Mouse (Mus musculus) embryonic facial prominence, embryonic 12.5 days (tissue): ENCODE measurements around the gene Vmn1r68. TPM values are rescaled to one million over a fixed set of nuclear protein-coding genes. Genes with fewer than 3 reads are reported as not detected.

Source experiments
- ATAC-seq: fragments of 200-750 bp; cut with Nextera tagmentation; 2 replicates; pipeline ENCODE4 v1.8.0; 2017; ENCODE audit not compliant: insufficient number of reproducible peaks, insufficient read depth, low FRiP score, low TSS enrichment
- H3K27ac ChIP-seq: fragments of 300-500 bp; sonication (generic); 2 replicates; pipeline ENCODE4 v1.5.1; 2016; ENCODE audit warnings: mild to moderate bottlenecking
- H3K27me3 ChIP-seq: fragments of 300-500 bp; sonication (generic); 2 replicates; pipeline ENCODE4 v1.6.1; 2016; ENCODE audit warnings: mild to moderate bottlenecking, moderate library complexity
- H3K36me3 ChIP-seq: fragments of 300-500 bp; sonication (generic); 2 replicates; pipeline ENCODE4 v1.6.1; 2016; ENCODE audit warnings: mild to moderate bottlenecking
- H3K4me1 ChIP-seq: fragments of 300-500 bp; sonication (generic); 2 replicates; pipeline ENCODE4 v1.6.1; 2016
- H3K4me2 ChIP-seq: fragments of 300-500 bp; sonication (generic); replicated peaks from 2 replicates; pipeline ENCODE4 v1.6.1; 2016; ENCODE audit warnings: mild to moderate bottlenecking, moderate library complexity
- H3K4me3 ChIP-seq: fragments of 300-500 bp; sonication (generic); 2 replicates; pipeline ENCODE4 v1.5.1; 2016; ENCODE audit warnings: mild to moderate bottlenecking
- H3K9ac ChIP-seq: fragments of 300-500 bp; sonication (generic); 2 replicates; pipeline ENCODE4 v1.6.1; 2016; ENCODE audit warnings: mild to moderate bottlenecking, moderate library complexity
- H3K9me3 ChIP-seq: fragments of 300-500 bp; sonication (generic); 2 replicates; pipeline ENCODE4 v1.6.1; 2016; ENCODE audit warnings: mild to moderate bottlenecking, moderate library complexity
- WGBS: fragments of 180-500 bp; shearing (Covaris S2); methylation state at CpG from one replicate; pipeline ENCODE4 v1.1.7; 2016; 5-methylcytosine and 5-hydroxymethylcytosine counted together
- polyA plus RNA-seq: library from polyadenylated mRNA; unstranded; fragments of >200 nt; fragmentation: Nextera tagmentation; extraction: Ambion mirVana; gene quantifications from 2 replicates; pipeline ENCODE4 v1.2.1, GENCODE M21; 2016

Gene Vmn1r68
- polyA plus RNA-seq, result not detected in 2 replicates

DNA sequence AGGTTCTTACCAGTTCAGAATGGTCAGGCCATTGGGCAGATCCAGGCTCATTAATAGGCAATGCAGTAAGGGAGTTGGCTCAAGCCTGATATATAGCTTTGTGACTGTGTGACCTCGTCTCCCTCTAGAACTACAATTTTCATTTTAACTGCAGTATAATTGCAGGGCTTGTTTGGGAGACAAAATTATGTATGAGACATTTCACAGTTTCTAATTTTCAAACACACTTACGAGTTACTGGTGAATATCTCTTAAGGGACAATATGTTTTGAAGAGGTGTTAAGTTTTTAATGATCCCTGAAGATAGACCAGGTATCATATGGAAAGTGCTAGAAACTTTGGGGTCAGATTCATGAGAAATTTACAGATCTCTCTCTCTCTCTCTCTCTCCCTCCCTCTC, at the start of gene Vmn1r68:
Vmn1r68 (minus strand) TSS at position 101 of the 400 bp plus-strand sequence.
- Histone ChIP-seq H3K36me3 (no peaks in the 10 kb centered on the region), H3K9ac (no peak within 1 kb of the TSS), H3K27me3 (no peaks in the 10 kb centered on the region), H3K27ac (no peak within 1 kb of the TSS), H3K4me2 (no peak within 1 kb of the TSS), H3K4me1 (no peaks in the 10 kb centered on the region), H3K4me3 (no peak within 1 kb of the TSS), H3K9me3 (no peaks in the 10 kb centered on the region)
- WGBS, result 64% methylated on average over 2 of the region's 2 CpGs
- ATAC-seq, result no peak

DNA sequence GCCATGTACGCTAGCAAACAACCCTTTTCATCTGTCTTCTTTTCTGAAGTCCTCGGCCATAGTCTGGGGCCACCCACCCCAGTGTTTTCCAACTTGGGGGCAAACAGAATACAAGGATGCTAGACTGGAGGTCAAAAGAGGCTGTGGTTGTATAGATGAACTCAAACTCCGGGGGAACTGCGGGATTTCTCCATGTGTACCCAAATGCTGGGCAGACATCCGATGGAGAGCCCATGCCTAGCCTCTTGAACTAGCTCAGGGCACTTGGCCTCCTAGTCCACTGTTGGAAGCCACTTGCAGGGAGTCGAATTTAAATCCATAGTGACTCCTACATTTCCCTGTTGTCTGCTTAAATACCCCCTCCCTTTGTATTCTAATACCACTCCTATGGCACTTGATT, 62.7 kb downstream of the Vmn1r68 start:
- WGBS, result 30% methylated on average over 6 of the region's 6 CpGs
- Histone ChIP-seq H3K4me2 (peak overlapping the region; percentile 42), H3K27ac (no peak overlapping the region), H3K9ac (no peak overlapping the region), H3K4me1 (peaks cover 8% of the 10 kb centered on the region; the same call in 1 of the 2 replicates), H3K36me3 (peaks cover 19% of the 10 kb centered on the region), H3K4me3 (peak overlapping the region; percentile 68), H3K27me3 (no peaks in the 10 kb centered on the region), H3K9me3 (no peaks in the 10 kb centered on the region)
- no peak for ATAC-seq

DNA sequence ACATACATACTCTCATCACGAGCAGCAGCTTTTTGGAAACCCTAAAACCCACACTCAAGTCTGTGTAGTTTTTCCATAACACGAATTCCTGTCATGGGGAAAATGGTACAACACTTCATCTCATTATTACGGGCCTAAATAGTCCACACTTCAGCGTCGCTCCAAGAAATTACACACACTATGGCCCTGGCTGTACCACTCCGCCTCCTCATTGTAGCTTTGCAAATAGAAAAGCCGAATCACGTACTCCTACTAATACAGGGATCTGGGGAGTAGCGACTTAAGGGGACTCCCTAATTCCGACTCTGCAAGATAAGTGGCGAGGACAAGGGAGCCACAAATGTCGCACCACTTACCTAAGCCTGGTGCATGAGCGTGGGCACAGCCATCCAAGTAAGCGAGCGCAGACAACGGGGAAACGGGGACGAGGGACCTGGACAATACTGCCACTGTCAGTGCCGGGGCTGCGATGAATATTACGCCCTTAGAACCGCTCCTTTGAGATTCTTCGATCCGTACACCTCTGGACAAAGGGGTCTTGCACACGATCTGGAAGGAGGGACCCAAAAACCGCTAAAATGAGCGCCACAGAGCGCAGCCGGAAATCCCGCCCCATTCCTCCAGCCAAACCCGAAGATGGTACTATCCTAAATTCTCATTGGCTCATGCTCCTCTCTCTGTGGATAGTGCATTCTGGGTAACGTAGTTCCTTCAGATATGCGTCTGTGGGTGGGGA, 63.3 kb downstream of the Vmn1r68 start, which contains the start of gene Zik1:
Zik1 (minus strand) TSS at position 609 of the 736 bp plus-strand sequence.
- Histone ChIP-seq H3K9me3 (no peaks in the 10 kb centered on the region), H3K4me2 (peak within 1 kb of the TSS; percentile 78), H3K36me3 (peaks cover 25% of the 10 kb centered on the region), H3K4me1 (peaks cover 8% of the 10 kb centered on the region; the same call in 1 of the 2 replicates), H3K4me3 (peak within 1 kb of the TSS; percentile 68), H3K27me3 (no peaks in the 10 kb centered on the region), H3K9ac (peak within 1 kb of the TSS; percentile 69), H3K27ac (peak within 1 kb of the TSS; percentile 52; the same call in 1 of the 2 replicates)
- ATAC-seq, result peak; percentile 97
- WGBS, result 2% methylated on average over 33 of the region's 33 CpGs

DNA sequence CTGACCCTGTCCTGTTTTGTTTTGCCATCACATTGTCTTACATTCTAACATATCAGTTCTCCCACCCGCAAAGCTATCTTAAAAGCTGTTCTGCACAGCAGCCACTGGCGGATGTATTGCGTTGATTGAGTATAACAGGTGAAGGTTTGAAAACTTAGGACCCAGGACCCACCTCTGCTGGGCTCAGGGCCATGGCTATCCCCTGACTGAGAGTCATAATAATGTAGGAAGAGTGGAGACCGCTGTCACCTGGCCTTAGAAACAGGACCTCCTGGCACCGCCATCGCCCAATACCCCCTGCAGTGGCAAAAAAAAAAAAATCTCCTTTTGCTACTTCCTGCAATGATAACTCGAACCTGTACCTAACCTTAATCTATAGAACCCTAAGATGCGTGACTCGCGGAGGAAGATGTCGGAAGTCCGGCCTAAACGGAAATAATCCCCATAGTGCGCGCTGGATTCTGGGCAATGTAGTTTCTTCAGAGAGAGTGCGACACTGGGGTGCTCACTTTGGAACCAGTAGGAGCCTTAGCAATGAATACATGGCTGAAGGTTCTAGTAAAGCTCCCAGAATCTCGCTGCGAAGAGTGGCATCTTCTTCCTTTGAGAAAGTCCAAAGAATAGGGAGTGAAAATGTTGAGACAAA, 77.6 kb downstream of the Vmn1r68 start:
- H3K27me3 ChIP-seq, result no peaks in the 10 kb centered on the region
- 57% methylated on average over 18 of the region's 18 CpGs for WGBS
- no peaks in the 10 kb centered on the region for H3K36me3 ChIP-seq
- no peak for ATAC-seq
- H3K4me2 ChIP-seq, result peak overlapping the region; percentile 24
- H3K9me3 ChIP-seq, result no peaks in the 10 kb centered on the region
- no peak overlapping the region for H3K27ac ChIP-seq
- H3K4me1 ChIP-seq, result no peaks in the 10 kb centered on the region
- H3K4me3 ChIP-seq, result no peak overlapping the region
- H3K9ac ChIP-seq, result no peak overlapping the region

DNA sequence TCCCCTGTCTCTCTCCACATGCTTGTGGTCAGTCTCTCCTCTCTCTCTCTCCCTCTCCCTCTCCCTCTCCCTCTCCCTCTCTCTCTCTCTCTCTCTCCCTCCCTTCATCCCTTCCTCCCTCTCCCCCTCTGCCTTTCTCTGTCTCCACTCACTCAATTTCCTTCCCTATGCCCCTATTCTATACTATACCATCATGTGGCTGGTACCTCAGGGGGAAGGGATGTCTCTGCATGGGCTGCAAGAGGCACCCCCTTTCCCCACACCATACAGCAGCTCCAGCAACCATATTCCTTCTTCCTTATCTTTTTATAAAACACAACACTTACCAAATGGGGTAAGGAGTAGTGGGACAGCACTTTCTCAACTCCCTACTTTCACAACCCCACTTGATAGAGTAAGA, 78.5 kb downstream of the Vmn1r68 start:
- no peaks in the 10 kb centered on the region for H3K4me1 ChIP-seq
- H3K9ac ChIP-seq, result no peak overlapping the region
- H3K9me3 ChIP-seq, result no peaks in the 10 kb centered on the region
- H3K27me3 ChIP-seq, result no peaks in the 10 kb centered on the region
- no peak overlapping the region for H3K27ac ChIP-seq
- H3K36me3 ChIP-seq, result no peaks in the 10 kb centered on the region
- no peak overlapping the region for H3K4me2 ChIP-seq
- no peak overlapping the region for H3K4me3 ChIP-seq
- ATAC-seq, result no peak

- H3K9me3 ChIP-seq, result peaks cover 6% of the 10 kb centered on the region; the same call in 1 of the 2 replicates
- no peaks in the 10 kb centered on the region for H3K4me1 ChIP-seq
- no peaks in the 10 kb centered on the region for H3K27me3 ChIP-seq
- H3K27ac ChIP-seq, result no peak overlapping the region
- H3K4me3 ChIP-seq, result no peak overlapping the region
- ATAC-seq, result no peak
- no peak overlapping the region for H3K4me2 ChIP-seq
- no peak overlapping the region for H3K9ac ChIP-seq
- H3K36me3 ChIP-seq, result no peaks in the 10 kb centered on the region
- whole genome bisulfite sequencing, result 68% methylated on average over 3 of the region's 3 CpGs
Observed at GRCm38 (mm10) chr7:10458166-10458565, 100.1 kb downstream of the Vmn1r68 start.

Other genes with a start within 250 kb of the Vmn1r68 start
- not detected in 2 replicates for gene Vmn1r67, start 115.2 kb downstream of the Vmn1r68 start, polyA plus RNA-seq
- gene Zik1, start 63.1 kb downstream of the Vmn1r68 start, polyA plus RNA-seq, result 30.9 and 33.7 TPM in 2 replicates
- not detected in 2 replicates for gene Vmn1r69, start 55.2 kb upstream of the Vmn1r68 start, polyA plus RNA-seq
- not detected in 2 replicates for gene Vmn1r70, start 73.0 kb upstream of the Vmn1r68 start, polyA plus RNA-seq
- not detected in 2 replicates for gene Nlrp4b, start 129.3 kb upstream of the Vmn1r68 start, polyA plus RNA-seq
- gene Vmn1r71, start 195.9 kb upstream of the Vmn1r68 start, polyA plus RNA-seq, result not detected in 2 replicates